Mouse (Mus musculus): Measurements from ENCODE around the gene Gm28047. TPM values are rescaled to one million over a fixed set of nuclear protein-coding genes. Genes with fewer than 3 reads are reported as not detected.
"Not testable (repeated sequence)": the region's sequence is repeated elsewhere in the genome, so short reads cannot be mapped to it uniquely, and the experiment has no call there.

The Gm28047 gene
- polyA plus RNA-seq, 1 experiment from 2014 or later, result not detected

GRCm38 (mm10) chr15:102620765-102621164, 4.1 kb downstream of the Gm28047 start:
- DNase-seq (ENCODE audit: low spot score), result no peak

- no peak for DNase-seq (ENCODE audit: low spot score)
These were observed 5.4 kb downstream of the Gm28047 start for GRCm38 (mm10) chr15:102619486-102619885.

- no peak for DNase-seq (ENCODE audit: low spot score)
These were observed 7.2 kb downstream of the Gm28047 start for GRCm38 (mm10) chr15:102617654-102618053.

GRCm38 (mm10) chr15:102616174-102616573, 8.7 kb downstream of the Gm28047 start:
- no peak for DNase-seq (ENCODE audit: low spot score)

- no peak for DNase-seq (ENCODE audit: low spot score)
These were observed 10.6 kb downstream of the Gm28047 start for GRCm38 (mm10) chr15:102614224-102614623.

GRCm38 (mm10) chr15:102612966-102613365, 11.9 kb downstream of the Gm28047 start:
- DNase-seq (ENCODE audit: low spot score), result no peak

GRCm38 (mm10) chr15:102608586-102608985, 16.3 kb downstream of the Gm28047 start:
- DNase-seq (ENCODE audit: low spot score), result not testable (repeated sequence)

GRCm38 (mm10) chr15:102593996-102594656, 30.7 kb downstream of the Gm28047 start:
- no peak for DNase-seq (ENCODE audit: low spot score)

GRCm38 (mm10) chr15:102592674-102593073, 32.2 kb downstream of the Gm28047 start:
- no peak for DNase-seq (ENCODE audit: low spot score)

- no peak for DNase-seq (ENCODE audit: low spot score)
These were observed 34.3 kb downstream of the Gm28047 start for GRCm38 (mm10) chr15:102590567-102590966.

GRCm38 (mm10) chr15:102589826-102590225, 35.0 kb downstream of the Gm28047 start:
- no peak for DNase-seq (ENCODE audit: low spot score)

- DNase-seq (ENCODE audit: low spot score), result no peak
These were observed 39.4 kb downstream of the Gm28047 start for GRCm38 (mm10) chr15:102585501-102585900.

- DNase-seq (ENCODE audit: low spot score), result no peak
These were observed 41.0 kb downstream of the Gm28047 start for GRCm38 (mm10) chr15:102583708-102584383.

- DNase-seq (ENCODE audit: low spot score), result no peak
These were observed 43.7 kb downstream of the Gm28047 start for GRCm38 (mm10) chr15:102581205-102581604.

GRCm38 (mm10) chr15:102578351-102578750, 46.5 kb downstream of the Gm28047 start:
- DNase-seq (ENCODE audit: low spot score), result no peak

- no peak for DNase-seq (ENCODE audit: low spot score)
These were observed 47.9 kb downstream of the Gm28047 start for GRCm38 (mm10) chr15:102576972-102577371.

GRCm38 (mm10) chr15:102572081-102572480, 52.8 kb downstream of the Gm28047 start:
- DNase-seq (ENCODE audit: low spot score), result no peak

GRCm38 (mm10) chr15:102567849-102568248, 57.0 kb downstream of the Gm28047 start:
- DNase-seq (ENCODE audit: low spot score), result no peak

- no peak for DNase-seq (ENCODE audit: low spot score)
These were observed 61.2 kb downstream of the Gm28047 start for GRCm38 (mm10) chr15:102563681-102564080.

GRCm38 (mm10) chr15:102563061-102563460, 61.8 kb downstream of the Gm28047 start:
- no peak for DNase-seq (ENCODE audit: low spot score)

GRCm38 (mm10) chr15:102562491-102562890, 62.4 kb downstream of the Gm28047 start:
- no peak for DNase-seq (ENCODE audit: low spot score)

- no peak for DNase-seq (ENCODE audit: low spot score)
These were observed 67.3 kb downstream of the Gm28047 start for GRCm38 (mm10) chr15:102557580-102557979.

- DNase-seq (ENCODE audit: low spot score), result no peak
These were observed 69.3 kb downstream of the Gm28047 start for GRCm38 (mm10) chr15:102555581-102555980.
